Comparison of ENCODE assay signal across 11 mouse cellular contexts in the genomic region with DNA sequence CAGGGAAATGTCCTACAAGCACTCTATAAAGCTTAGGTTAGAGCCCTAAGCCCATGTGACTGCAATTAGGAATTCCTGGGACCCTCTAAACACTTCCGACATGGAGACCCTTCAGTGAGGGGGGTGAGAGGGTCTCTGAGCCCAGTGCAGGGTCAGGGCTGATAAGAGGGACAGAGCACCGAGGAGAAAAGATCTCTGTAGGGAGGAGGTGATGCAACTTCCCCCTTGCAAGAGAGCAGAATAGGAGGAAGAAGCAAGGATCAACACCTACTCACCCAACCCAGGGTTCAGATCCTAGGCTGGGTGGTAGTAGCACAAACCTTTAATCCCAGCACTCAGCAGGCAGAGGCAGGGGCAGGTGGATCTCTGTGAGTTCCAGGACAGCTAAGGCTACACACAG. TPM values are rescaled to one million over a fixed set of nuclear protein-coding genes. Genes with fewer than 3 reads are reported as not detected.
A peak's percentile ranks its signal among the peaks of the same experiment; 100 is the strongest.
DNase-seq lines count a peak whose midpoint lies in the region; ATAC-seq and TF ChIP-seq lines count a peak whose summit lies in the region.
"Had no signal": no experiment of that assay in that cellular context is flagged by ENCODE, and none has a peak within 500 bp of the region (broad histone marks: within the 10 kb centered on the region; RNA-seq: fewer than 3 reads in every experiment).

No protein-coding gene starts in this region.

- TF ChIP-seq POLR2A in olfactory bulb, adult 2 months (IDR thresholded peaks at IDR 0.05; ENCODE audit: insufficient read depth, low read depth, low read length): no peak

- H3K9me3 ChIP-seq in hindbrain, embryonic 12.5 days (replicated peaks): no peaks in the 10 kb centered on the region
- no peaks in the 10 kb centered on the region for H3K9me3 ChIP-seq in hindbrain, embryonic 11.5 days (ENCODE audit: control insufficient read depth, low read length)
- H3K9me3 ChIP-seq in midbrain, embryonic 13.5 days: no peaks in the 10 kb centered on the region
- no peaks in the 10 kb centered on the region for H3K9me3 ChIP-seq in midbrain, embryonic 14.5 days (ENCODE audit: control insufficient read depth, low read length)
- no peaks in the 10 kb centered on the region for H3K9me3 ChIP-seq in limb, embryonic 12.5 days
- H3K9me3 ChIP-seq: stomach, embryonic 15.5 days had no signal

- no peak overlapping the region for H3K27ac ChIP-seq in hindbrain, embryonic 12.5 days
- H3K27ac ChIP-seq in hindbrain, embryonic 11.5 days (ENCODE audit: low read depth, low read length): no peak overlapping the region
- H3K27ac ChIP-seq in midbrain, embryonic 13.5 days: no peak overlapping the region
- H3K27ac ChIP-seq in midbrain, embryonic 14.5 days (replicated peaks; ENCODE audit: low read depth, low read length): no peak overlapping the region
- 0 out of 2 replicates have a peak overlapping the region, but pooled peaks have one; percentile 17 for H3K27ac ChIP-seq in limb, embryonic 12.5 days
- H3K27ac ChIP-seq in olfactory bulb, adult 2 months (ENCODE audit: insufficient read depth, low read depth, low read length): peak overlapping the region; percentile 93; the same call in 1 of the 2 replicates
- H3K27ac ChIP-seq: macrophage; stomach, embryonic 15.5 days had no signal

- H3K4me2 ChIP-seq in hindbrain, embryonic 12.5 days (replicated peaks): no peak overlapping the region
- no peak overlapping the region for H3K4me2 ChIP-seq in hindbrain, embryonic 11.5 days (replicated peaks; ENCODE audit: low read depth, low read length)
- H3K4me2 ChIP-seq in midbrain, embryonic 13.5 days (replicated peaks): 0 out of 2 replicates have a peak overlapping the region, but pooled peaks have one; percentile 38
- no peak overlapping the region for H3K4me2 ChIP-seq in midbrain, embryonic 14.5 days (ENCODE audit: low read length)
- no peak overlapping the region for H3K4me2 ChIP-seq in limb, embryonic 12.5 days

- no peak for TF ChIP-seq CTCF in olfactory bulb, adult 2 months (IDR thresholded peaks at IDR 0.05; ENCODE audit: insufficient read depth, low read depth, low read length)

- peaks cover 49% of the 10 kb centered on the region for H3K4me1 ChIP-seq in hindbrain, embryonic 12.5 days
- peaks cover 8% of the 10 kb centered on the region for H3K4me1 ChIP-seq in hindbrain, embryonic 11.5 days (replicated peaks; ENCODE audit: control insufficient read depth, insufficient read depth, low read length)
- peaks cover 58% of the 10 kb centered on the region for H3K4me1 ChIP-seq in midbrain, embryonic 13.5 days (replicated peaks)
- peaks cover 43% of the 10 kb centered on the region for H3K4me1 ChIP-seq in midbrain, embryonic 14.5 days (ENCODE audit: control insufficient read depth, insufficient read depth, low read length)
- peaks cover 52% of the 10 kb centered on the region for H3K4me1 ChIP-seq in limb, embryonic 12.5 days (replicated peaks)
- peaks cover 52% of the 10 kb centered on the region for H3K4me1 ChIP-seq in olfactory bulb, adult 2 months (ENCODE audit: control insufficient read depth, insufficient read depth, low read length)

- H3K9ac ChIP-seq in hindbrain, embryonic 12.5 days: 0 out of 2 replicates have a peak overlapping the region, but pooled peaks have one; percentile 9
- H3K9ac ChIP-seq in hindbrain, embryonic 11.5 days (ENCODE audit: low read depth, low read length): no peak overlapping the region
- peak overlapping the region; percentile 20; the same call in 1 of the 2 replicates for H3K9ac ChIP-seq in midbrain, embryonic 13.5 days (replicated peaks)
- H3K9ac ChIP-seq in midbrain, embryonic 14.5 days (replicated peaks; ENCODE audit: low read length): no peak overlapping the region
- H3K9ac ChIP-seq in limb, embryonic 12.5 days (replicated peaks): peak overlapping the region; percentile 48
- H3K9ac ChIP-seq: stomach, embryonic 15.5 days had no signal

- no peak overlapping the region for H3K4me3 ChIP-seq in hindbrain, embryonic 12.5 days
- no peak overlapping the region for H3K4me3 ChIP-seq in hindbrain, embryonic 11.5 days (ENCODE audit: low read depth, low read length)
- H3K4me3 ChIP-seq in midbrain, embryonic 13.5 days (replicated peaks): no peak overlapping the region
- no peak overlapping the region for H3K4me3 ChIP-seq in midbrain, embryonic 14.5 days (replicated peaks; ENCODE audit: low read depth, low read length)
- no peak overlapping the region for H3K4me3 ChIP-seq in limb, embryonic 12.5 days (replicated peaks)
- peak overlapping the region; percentile 28 for H3K4me3 ChIP-seq in olfactory bulb, adult 2 months (ENCODE audit: insufficient read depth, low read depth, low read length)
- H3K4me3 ChIP-seq: stomach, embryonic 15.5 days had no signal

- peaks cover 17% of the 10 kb centered on the region for H3K36me3 ChIP-seq in hindbrain, embryonic 12.5 days
- H3K36me3 ChIP-seq in hindbrain, embryonic 11.5 days (ENCODE audit: control insufficient read depth, insufficient read depth, low read length): no peaks in the 10 kb centered on the region
- peaks cover 25% of the 10 kb centered on the region for H3K36me3 ChIP-seq in midbrain, embryonic 13.5 days
- peaks cover 15% of the 10 kb centered on the region for H3K36me3 ChIP-seq in midbrain, embryonic 14.5 days (ENCODE audit: control insufficient read depth, insufficient read depth, low read length)
- peaks cover 25% of the 10 kb centered on the region for H3K36me3 ChIP-seq in limb, embryonic 12.5 days

- DNase-seq in hindbrain, embryonic 11.5 days (ENCODE audit: low spot score): no peak
- DNase-seq in midbrain, embryonic 14.5 days: no peak
- no peak for DNase-seq in right cerebral cortex, postnatal 14 days
- DNase-seq: gastrocnemius, postnatal 14 days; right cerebral cortex, postnatal 25 days had no signal

- 55% methylated on average over 2 of the region's 2 CpGs for WGBS in hindbrain, embryonic 12.5 days
- WGBS in hindbrain, embryonic 11.5 days: 53% methylated on average over 2 of the region's 2 CpGs
- 57% methylated on average over 2 of the region's 2 CpGs for WGBS in midbrain, embryonic 13.5 days
- WGBS in midbrain, embryonic 14.5 days: 61% methylated on average over 2 of the region's 2 CpGs
- WGBS in limb, embryonic 12.5 days: 40% methylated on average over 2 of the region's 2 CpGs
- 35% methylated on average over 2 of the region's 2 CpGs for WGBS in olfactory bulb, adult 2 months

- H3K27me3 ChIP-seq in hindbrain, embryonic 12.5 days: no peaks in the 10 kb centered on the region
- no peaks in the 10 kb centered on the region for H3K27me3 ChIP-seq in hindbrain, embryonic 11.5 days (ENCODE audit: control insufficient read depth, insufficient read depth, low read length)
- H3K27me3 ChIP-seq in midbrain, embryonic 13.5 days: no peaks in the 10 kb centered on the region
- no peaks in the 10 kb centered on the region for H3K27me3 ChIP-seq in midbrain, embryonic 14.5 days (ENCODE audit: control insufficient read depth, insufficient read depth, low read length)
- H3K27me3 ChIP-seq in limb, embryonic 12.5 days: no peaks in the 10 kb centered on the region
- H3K27me3 ChIP-seq: stomach, embryonic 15.5 days had no signal

- no peak for ATAC-seq in hindbrain, embryonic 12.5 days (ENCODE audit: low FRiP score)
- no peak for ATAC-seq in hindbrain, embryonic 11.5 days (ENCODE audit: low FRiP score)
- ATAC-seq in midbrain, embryonic 13.5 days: no peak
- ATAC-seq in midbrain, embryonic 14.5 days (ENCODE audit: low FRiP score, low TSS enrichment): no peak
- ATAC-seq in limb, embryonic 12.5 days (ENCODE audit: insufficient number of reproducible peaks, insufficient read depth, low FRiP score, low TSS enrichment, low read depth): no peak

RNA-seq across cellular contexts. Expression of a gene that starts 3.3 kb away (rescaled TPM):
- polyA plus RNA-seq in hindbrain, embryonic 12.5 days (2016; fragmentation: Nextera tagmentation; extraction: Ambion mirVana): 46.5 and 50.2 TPM in 2 replicates
- 32.1 and 32.6 TPM in 2 replicates for polyA plus RNA-seq in hindbrain, embryonic 11.5 days (2014; fragmentation: Nextera tagmentation; extraction: Ambion mirVana)
- 53.6 and 54.5 TPM in 2 replicates for polyA plus RNA-seq in midbrain, embryonic 13.5 days (2015; fragmentation: Nextera tagmentation; extraction: Ambion mirVana)
- polyA plus RNA-seq in midbrain, embryonic 14.5 days (2014; fragmentation: Nextera tagmentation; extraction: Ambion mirVana): 45.9 and 53.3 TPM in 2 replicates
- polyA plus RNA-seq in limb, embryonic 12.5 days (2016; fragmentation: Nextera tagmentation; extraction: Ambion mirVana): 51.5 and 51.7 TPM in 2 replicates
- polyA plus RNA-seq in olfactory bulb, adult 2 months (2012; ENCODE audit: insufficient read depth, insufficient read length, low replicate concordance, missing spikeins): not detected in 2 replicates

RNA-seq across cellular contexts. Expression of a gene that starts 9.4 kb away (rescaled TPM):
- 0.33 and 0.37 TPM in 2 replicates for polyA plus RNA-seq in hindbrain, embryonic 12.5 days (2016; fragmentation: Nextera tagmentation; extraction: Ambion mirVana)
- 0.62 and 0.89 TPM in 2 replicates for polyA plus RNA-seq in hindbrain, embryonic 11.5 days (2014; fragmentation: Nextera tagmentation; extraction: Ambion mirVana)
- polyA plus RNA-seq in midbrain, embryonic 13.5 days (2015; fragmentation: Nextera tagmentation; extraction: Ambion mirVana): 0.43 and 0.48 TPM in 2 replicates
- 0.13 and 0.30 TPM in 2 replicates for polyA plus RNA-seq in midbrain, embryonic 14.5 days (2014; fragmentation: Nextera tagmentation; extraction: Ambion mirVana)
- polyA plus RNA-seq in limb, embryonic 12.5 days (2016; fragmentation: Nextera tagmentation; extraction: Ambion mirVana): 0.55 and 0.69 TPM in 2 replicates
- not detected in 2 replicates for polyA plus RNA-seq in olfactory bulb, adult 2 months (2012; ENCODE audit: insufficient read depth, insufficient read length, low replicate concordance, missing spikeins)
- polyA plus RNA-seq: macrophage had no signal

RNA-seq across cellular contexts. Expression of a gene that starts 38.5 kb away (rescaled TPM):
- 12.1 and 12.5 TPM in 2 replicates for polyA plus RNA-seq in hindbrain, embryonic 12.5 days (2016; fragmentation: Nextera tagmentation; extraction: Ambion mirVana)
- 11.4 and 12.9 TPM in 2 replicates for polyA plus RNA-seq in hindbrain, embryonic 11.5 days (2014; fragmentation: Nextera tagmentation; extraction: Ambion mirVana)
- 13.8 and 14.2 TPM in 2 replicates for polyA plus RNA-seq in midbrain, embryonic 13.5 days (2015; fragmentation: Nextera tagmentation; extraction: Ambion mirVana)
- 16.0 and 17.5 TPM in 2 replicates for polyA plus RNA-seq in midbrain, embryonic 14.5 days (2014; fragmentation: Nextera tagmentation; extraction: Ambion mirVana)
- polyA plus RNA-seq in limb, embryonic 12.5 days (2016; fragmentation: Nextera tagmentation; extraction: Ambion mirVana): 16.3 and 17.4 TPM in 2 replicates
- not detected in 2 replicates for polyA plus RNA-seq in olfactory bulb, adult 2 months (2012; ENCODE audit: insufficient read depth, insufficient read length, low replicate concordance, missing spikeins)

Comparison
In these comparisons a context has a peak if more than half of its experiments do, and no peak if none do; other contexts are left out.
1. H3K9ac ChIP-seq: peak in hindbrain, embryonic 12.5 days (single experiment), midbrain, embryonic 13.5 days (single experiment) and limb, embryonic 12.5 days (single experiment); none in hindbrain, embryonic 11.5 days (single experiment) and midbrain, embryonic 14.5 days (single experiment).
2. H3K27ac ChIP-seq: peak in limb, embryonic 12.5 days (single experiment) and olfactory bulb, adult 2 months (single experiment); none in hindbrain, embryonic 12.5 days (single experiment), hindbrain, embryonic 11.5 days (single experiment), midbrain, embryonic 13.5 days (single experiment) and midbrain, embryonic 14.5 days (single experiment).
3. RNA of a gene that starts 38.5 kb away (polyA plus RNA-seq): 16.0 to 17.5 TPM in midbrain, embryonic 14.5 days, 16.3 to 17.4 TPM in limb, embryonic 12.5 days, 13.8 to 14.2 TPM in midbrain, embryonic 13.5 days, 11.4 to 12.9 TPM in hindbrain, embryonic 11.5 days and 12.1 to 12.5 TPM in hindbrain, embryonic 12.5 days; not detected in olfactory bulb, adult 2 months; every median in the first group is over 10 times any median in the second.